Mouse (Mus musculus) left cerebral cortex, postnatal 36 days (tissue): ENCODE data around the gene Tuba3b. TPM values are rescaled to one million over a fixed set of nuclear protein-coding genes. Genes with fewer than 3 reads are reported as not detected.

Experiments used
- DNase-seq, 2 experiments: peaks; one replicate each; pipeline ENCODE4 v3.0.0; 2021 to 2022; ENCODE audit warnings: low spot score in 2 of 2, mixed read lengths in 1 of 2
- intact Hi-C: fragments of 180-260 bp; cut with DNase I; formaldehyde crosslinking; loops from one replicate; pipeline ENCODE4 v1.15.1; 2025
- total RNA-seq, 2 experiments: library from RNA; stranded (reverse); gene quantifications; 2 replicates each; pipeline ENCODE4 v1.2.3; 2021

Gene Tuba3b
- total RNA-seq, 2 experiments from 2014 or later, result not detected

GRCm38 (mm10) chr6:145656740-145657591 is 41.4 kb downstream of the Tuba3b start:
- no peak for DNase-seq
- intact Hi-C loops, result no loop called here

- no peak for DNase-seq
These were observed 43.6 kb downstream of the Tuba3b start for GRCm38 (mm10) chr6:145659116-145659515.

DNA sequence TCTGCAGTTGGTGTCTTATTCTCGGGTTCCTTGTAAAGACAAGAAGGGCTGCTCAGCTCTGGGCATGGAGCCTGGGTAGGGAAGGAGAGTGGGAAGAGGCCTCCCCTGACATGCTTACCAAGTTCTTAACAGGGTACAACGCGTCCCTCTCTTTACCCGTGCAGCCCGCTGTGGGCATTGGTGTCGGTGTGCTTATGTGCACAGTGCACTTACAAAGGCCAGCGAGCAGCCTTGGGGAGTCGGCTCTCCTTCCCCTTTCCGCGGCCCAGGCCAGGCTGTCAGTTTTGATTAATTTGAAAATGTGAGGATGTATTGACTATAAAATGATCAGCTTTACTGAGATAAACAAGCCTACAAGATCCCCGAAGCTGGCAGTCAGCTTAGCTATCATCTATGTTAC is 45.4 kb downstream of the Tuba3b start:
- intact Hi-C loops, result no loop called here
- DNase-seq, result no peak

More at GRCm38 (mm10) chr6:145659116-145659515, 43.6 kb downstream of the Tuba3b start:
- intact Hi-C loops, result no loop called here

DNA sequence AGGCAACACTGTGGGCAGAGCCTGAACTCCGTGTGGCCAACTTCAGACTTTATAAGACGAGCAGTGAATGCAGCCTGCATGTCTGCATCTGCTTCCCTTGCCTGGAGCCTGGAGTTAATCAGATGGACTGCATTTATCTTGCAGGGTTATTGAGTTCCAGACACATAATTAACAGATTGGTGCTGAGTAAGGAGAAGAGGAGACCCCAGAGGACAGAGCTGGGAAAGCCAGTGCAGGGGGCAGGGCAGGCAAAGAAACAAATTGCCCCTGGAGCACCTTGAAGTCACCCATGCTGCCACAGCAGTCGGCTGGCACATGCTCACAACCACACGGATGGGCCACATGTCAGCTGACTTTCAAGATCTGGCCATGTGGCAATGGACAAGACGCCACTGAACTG is 48.7 kb downstream of the Tuba3b start:
- no peak for DNase-seq
- intact Hi-C loops, result no loop called here

DNA sequence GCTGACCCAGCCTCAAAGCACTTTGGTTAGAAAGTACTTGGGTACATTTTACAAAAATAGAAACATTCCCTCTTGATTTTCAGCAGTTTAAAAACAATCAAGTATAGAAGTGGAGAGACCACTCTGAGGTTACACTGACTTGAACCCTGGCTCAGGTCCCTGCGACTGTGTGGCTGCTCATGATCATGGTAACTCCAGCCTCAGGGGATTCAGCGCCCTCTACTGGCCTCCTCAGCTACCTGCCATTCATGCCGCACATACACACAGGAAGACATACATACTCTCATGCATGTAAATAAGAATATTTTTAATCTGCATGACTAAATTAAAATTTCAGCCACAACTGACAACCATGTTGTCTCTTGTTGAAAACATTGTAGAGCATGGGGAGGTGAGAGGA is 50.2 kb downstream of the Tuba3b start:
- no peak for DNase-seq
- intact Hi-C loops, result no loop called here

GRCm38 (mm10) chr6:145667654-145668053 is 52.1 kb downstream of the Tuba3b start:
- DNase-seq, result no peak
- intact Hi-C loops, result no loop called here

GRCm38 (mm10) chr6:145669596-145670071 is 54.1 kb downstream of the Tuba3b start:
- DNase-seq, result no peak
- intact Hi-C loops, result no loop called here

Other genes starting within 250 kb of the Tuba3b start
- gene Lmntd1, start 1.4 kb upstream of the Tuba3b start, total RNA-seq, result 1 to 10 TPM; 1.0 to 1.9 TPM
- gene Rassf8, start 131.0 kb downstream of the Tuba3b start, total RNA-seq, result 10 to 100 TPM; 18.9 to 24.7 TPM
- 10 to 100 TPM; 31.8 to 33.9 TPM for gene Bhlhe41, start 249.8 kb downstream of the Tuba3b start, total RNA-seq